Mouse (Mus musculus): ENCODE results near the gene Hikeshi.

Gene Hikeshi

GRCm38 (mm10) chr7:89913432-89914158 is 27.4 kb downstream of the Hikeshi start:
- DNase-seq (ENCODE audit: low spot score), result no peak

GRCm38 (mm10) chr7:89912356-89912755 is 28.6 kb downstream of the Hikeshi start:
- DNase-seq (ENCODE audit: low spot score), result no peak

- DNase-seq (ENCODE audit: low spot score), result no peak
Measured at GRCm38 (mm10) chr7:89909711-89910110, 31.3 kb downstream of the Hikeshi start.

- no peak for DNase-seq (ENCODE audit: low spot score)
Measured at GRCm38 (mm10) chr7:89908899-89909621, 31.9 kb downstream of the Hikeshi start.

- DNase-seq (ENCODE audit: low spot score), result no peak
Measured at GRCm38 (mm10) chr7:89908421-89908820, 32.6 kb downstream of the Hikeshi start.

- DNase-seq (ENCODE audit: low spot score), result peak; percentile 54
Measured at GRCm38 (mm10) chr7:89907950-89908349, 33.1 kb downstream of the Hikeshi start.

GRCm38 (mm10) chr7:89903442-89904343 is 37.3 kb downstream of the Hikeshi start, which contains the start of gene Ccdc81:
Gene Ccdc81, minus strand, starts transcription at chr7:89903629.
- DNase-seq (ENCODE audit: low spot score), result no peak

- DNase-seq (ENCODE audit: low spot score), result no peak
Measured at GRCm38 (mm10) chr7:89903007-89903406, 38.0 kb downstream of the Hikeshi start.

GRCm38 (mm10) chr7:89891856-89892255 is 49.1 kb downstream of the Hikeshi start:
- DNase-seq (ENCODE audit: low spot score), result no peak

- no peak for DNase-seq (ENCODE audit: low spot score)
Measured at GRCm38 (mm10) chr7:89891412-89891811, 49.6 kb downstream of the Hikeshi start.

GRCm38 (mm10) chr7:89884551-89884950 is 56.5 kb downstream of the Hikeshi start:
- DNase-seq (ENCODE audit: low spot score), result no peak

GRCm38 (mm10) chr7:89879686-89880085 is 61.3 kb downstream of the Hikeshi start:
- no peak for DNase-seq (ENCODE audit: low spot score)

All from MN1 (cell line).